In genomic region chr11:46311703-46312522, GRCm38 (mm10) we compare ENCODE assay signal across 8 mouse cellular contexts. TPM values are rescaled to one million over a fixed set of nuclear protein-coding genes. Genes with fewer than 3 reads are reported as not detected.
DNase-seq lines count a peak whose midpoint lies in the region; ATAC-seq and TF ChIP-seq lines count a peak whose summit lies in the region.

No protein-coding gene starts in this region.

- under 1% methylated on average over 69 of the region's 71 CpGs for WGBS in heart, adult 2 months
- under 1% methylated on average over 71 of the region's 71 CpGs for WGBS in liver, embryonic 13.5 days (ENCODE audit: insufficient replicate concordance)

- no peaks in the 10 kb centered on the region for H3K4me1 ChIP-seq in heart, adult 2 months (ENCODE audit: control insufficient read depth, insufficient read depth, low read length)
- peaks cover 32% of the 10 kb centered on the region for H3K4me1 ChIP-seq in liver, embryonic 13.5 days (replicated peaks)

- H3K9me3 ChIP-seq in liver, embryonic 13.5 days (replicated peaks), result no peaks in the 10 kb centered on the region

- peak overlapping the region; percentile 68 for H3K4me3 ChIP-seq in heart, adult 2 months
- peak overlapping the region; percentile 70 for H3K4me3 ChIP-seq in liver, embryonic 13.5 days (replicated peaks)

- peaks cover 3% of the 10 kb centered on the region; the same call in 1 of the 2 replicates for H3K27me3 ChIP-seq in heart, adult 2 months (ENCODE audit: control insufficient read depth, insufficient read depth, low read length)
- H3K27me3 ChIP-seq in liver, embryonic 13.5 days, result peaks cover 30% of the 10 kb centered on the region

- no peaks in the 10 kb centered on the region for H3K36me3 ChIP-seq in heart, adult 2 months (ENCODE audit: control insufficient read depth, insufficient read depth, low read length)
- no peaks in the 10 kb centered on the region for H3K36me3 ChIP-seq in liver, embryonic 13.5 days

- H3K9ac ChIP-seq in heart, adult 2 months (ENCODE audit: low read depth, low read length), result peak overlapping the region; percentile 78
- H3K9ac ChIP-seq in liver, embryonic 13.5 days, result peak overlapping the region; percentile 74

- no peak for TF ChIP-seq EP300 in heart, adult 2 months (IDR thresholded peaks at IDR 0.05; ENCODE audit: insufficient read depth, low read depth, low read length)

- peak; percentile 40; the same call in 1 of the 2 replicates for TF ChIP-seq POLR2A in heart, adult 2 months (IDR thresholded peaks at IDR 0.05; ENCODE audit: insufficient read depth, low read depth, low read length)

- no peaks in the 10 kb centered on the region for H3K79me2 ChIP-seq in heart, adult 2 months (replicated peaks; ENCODE audit: control insufficient read depth, insufficient read depth, low read length)

- ATAC-seq in common myeloid progenitor, adult 5-6 weeks (replicated peaks; ENCODE audit: low read depth, poor library complexity, severe bottlenecking), result peak; percentile 42
- ATAC-seq in liver, embryonic 13.5 days (ENCODE audit: low read depth), result peak; percentile 85

- intact Hi-C loops in heart, adult 2 months (cut with DNase I), result no loop called here

- peak overlapping the region; percentile 59 for H3K27ac ChIP-seq in heart, adult 2 months
- peak overlapping the region; percentile 32 for H3K27ac ChIP-seq in liver, embryonic 13.5 days

- no peak for TF ChIP-seq CTCF in heart, adult 2 months (IDR thresholded peaks at IDR 0.05)

- H3K4me2 ChIP-seq in liver, embryonic 13.5 days, result peak overlapping the region; percentile 96

- DNase-seq in ovary, postnatal 36 days (ENCODE audit: low spot score), result peak; percentile 66
- DNase-seq in ovary, adult 18-20 months (ENCODE audit: low spot score), result no peak
- DNase-seq in heart, adult 2 months, result peak; percentile 72 to 76
- peak; percentile 59 for DNase-seq in kidney, adult 9 months
- DNase-seq in liver, embryonic 13.5 days, result peak; percentile 29
- peak; percentile 74 for DNase-seq in neural tube, embryonic 10.5 days (ENCODE audit: extremely low spot score, low spot score)
- DNase-seq in testis, postnatal 14 days (ENCODE audit: low spot score), result peak; percentile 23

RNA-seq across cellular contexts. Expression of gene Cyfip2, which starts 0.7 kb away (rescaled TPM):
- total RNA-seq in common myeloid progenitor, adult 5-6 weeks (2017), result 52.5 and 69.0 TPM in 2 replicates
- 10 to 100 TPM; 55.2 to 68.8 TPM for total RNA-seq in heart, adult 2 months (2021)
- polyA plus RNA-seq in heart, adult 2 months (2012; rRNA removed), result 28.8 and 30.5 TPM in 2 replicates
- polyA plus RNA-seq in liver, embryonic 13.5 days (2015; fragmentation: Nextera tagmentation; extraction: Ambion mirVana), result 2.8 and 3.4 TPM in 2 replicates
